Mouse (Mus musculus) hindbrain, embryonic 16.5 days (tissue): Measurements from ENCODE around the gene Glud1. TPM values are rescaled to one million over a fixed set of nuclear protein-coding genes. Genes with fewer than 3 reads are reported as not detected.

ENCODE experiments used
- ATAC-seq: fragments of 200-750 bp; cut with Nextera tagmentation; 2 replicates; pipeline ENCODE4 v1.8.0; 2017; ENCODE audit warnings: moderate TSS enrichment, moderate library complexity
- H3K27ac ChIP-seq: fragments of 300-500 bp; sonication (generic); 2 replicates; pipeline ENCODE4 v1.5.1; 2014; ENCODE audit warnings: low read depth, mild to moderate bottlenecking, control low read depth, low read length, moderate library complexity
- H3K27me3 ChIP-seq: fragments of 300-500 bp; sonication (generic); replicated peaks from 2 replicates; pipeline ENCODE4 v1.6.1; 2014; ENCODE audit warnings: low read length; ENCODE audit not compliant: control insufficient read depth, insufficient read depth
- H3K36me3 ChIP-seq: fragments of 300-500 bp; sonication (generic); 2 replicates; pipeline ENCODE4 v1.6.1; 2014; ENCODE audit warnings: mild to moderate bottlenecking, low read length, moderate library complexity, mixed read lengths; ENCODE audit not compliant: control insufficient read depth, insufficient read depth
- H3K4me1 ChIP-seq: fragments of 300-500 bp; sonication (generic); 2 replicates; pipeline ENCODE4 v1.6.1; 2014; ENCODE audit warnings: low read depth, low read length; ENCODE audit not compliant: control insufficient read depth, insufficient read depth
- H3K4me2 ChIP-seq: fragments of 300-500 bp; sonication (generic); 2 replicates; pipeline ENCODE4 v1.6.1; 2014; ENCODE audit warnings: mild to moderate bottlenecking, low read length, control low read depth, moderate library complexity
- H3K4me3 ChIP-seq: fragments of 300-500 bp; sonication (generic); 2 replicates; pipeline ENCODE4 v1.5.1; 2014; ENCODE audit warnings: mild to moderate bottlenecking, low read length, control low read depth, moderate library complexity
- H3K9ac ChIP-seq: fragments of 300-500 bp; sonication (generic); 2 replicates; pipeline ENCODE4 v1.6.1; 2014; ENCODE audit warnings: low read depth, mild to moderate bottlenecking, control low read depth, low read length, moderate library complexity
- H3K9me3 ChIP-seq: fragments of 300-500 bp; sonication (generic); 2 replicates; pipeline ENCODE4 v1.6.1; 2014; ENCODE audit warnings: mild to moderate bottlenecking, low read length, moderate library complexity; ENCODE audit not compliant: control insufficient read depth
- WGBS: fragments of 180-500 bp; shearing (Covaris S2); extraction: QIAGEN DNeasy Blood & Tissue Kit; methylation state at CpG from one replicate; pipeline ENCODE4 v1.1.7; 2014; 5-methylcytosine and 5-hydroxymethylcytosine counted together
- polyA plus RNA-seq: library from polyadenylated mRNA; unstranded; fragments of >200 nt; fragmentation: Nextera tagmentation; extraction: Ambion mirVana; gene quantifications from 2 replicates; pipeline ENCODE4 v1.2.1, GENCODE M21; 2015

Gene Glud1
- polyA plus RNA-seq, 1 experiment from 2014 or later = 115 TPM

DNA sequence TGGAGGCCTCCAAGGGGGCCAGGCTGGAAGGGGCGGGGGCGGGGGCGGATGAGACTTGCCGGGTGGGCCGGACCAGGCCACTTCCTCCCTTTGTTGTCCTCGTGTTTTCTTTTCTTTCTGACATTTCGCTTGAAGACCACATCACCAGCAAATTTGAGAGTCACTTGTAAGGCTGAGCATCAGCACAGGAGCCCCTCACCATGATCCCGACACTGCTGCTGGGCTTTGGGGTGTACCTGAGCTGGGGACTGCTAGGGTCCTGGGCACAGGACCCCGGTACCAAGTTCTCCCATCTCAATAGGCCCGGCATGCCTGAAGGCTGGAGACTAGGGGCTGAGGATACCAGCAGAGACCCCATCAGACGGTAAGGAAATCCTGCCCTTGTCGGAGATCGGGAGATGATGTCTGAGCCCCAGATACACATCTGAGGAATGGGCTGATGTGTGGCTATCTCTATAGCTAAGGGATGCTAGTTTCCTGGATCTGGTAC is 64.9 kb downstream of the Glud1 start, which contains the start of gene Mmrn2:
TSS of gene Mmrn2 (plus strand) at position 51 of the 490 bp plus-strand sequence.
- H3K4me3 ChIP-seq = no peak within 1 kb of the TSS
- peak within 1 kb of the TSS; percentile 6; the same call in 1 of the 2 replicates for H3K4me2 ChIP-seq
- no peak within 1 kb of the TSS for H3K9ac ChIP-seq
- H3K36me3 ChIP-seq = no peaks in the 10 kb centered on the region
- no peaks in the 10 kb centered on the region for H3K27me3 ChIP-seq
- no peak for ATAC-seq
- H3K27ac ChIP-seq = no peak within 1 kb of the TSS
- H3K9me3 ChIP-seq = no peaks in the 10 kb centered on the region
- WGBS = 84% methylated on average over 13 of the region's 13 CpGs
- peaks cover 12% of the 10 kb centered on the region for H3K4me1 ChIP-seq

DNA sequence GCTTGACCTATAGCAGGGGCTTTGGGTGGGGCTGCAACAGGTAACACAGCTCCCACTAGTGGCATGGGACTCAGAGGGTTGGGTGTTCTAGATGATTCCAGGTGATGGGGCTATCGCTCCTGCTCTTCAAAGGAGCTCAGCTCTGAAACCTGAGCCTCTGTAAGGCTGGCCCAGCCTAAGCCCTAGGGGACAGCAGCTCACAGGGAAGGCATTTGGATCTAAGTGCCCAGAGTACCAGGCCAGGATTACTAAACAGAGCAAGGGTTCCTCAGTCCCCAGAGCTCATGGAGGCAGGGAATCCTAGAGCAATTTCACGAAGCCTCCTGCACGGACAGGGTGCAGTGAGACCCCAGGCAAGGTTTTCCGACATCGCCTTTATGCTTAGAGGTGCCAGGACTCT is 65.4 kb downstream of the Glud1 start:
- no peak for ATAC-seq
- H3K9me3 ChIP-seq = no peaks in the 10 kb centered on the region
- H3K4me3 ChIP-seq = no peak overlapping the region
- peaks cover 12% of the 10 kb centered on the region for H3K4me1 ChIP-seq
- no peaks in the 10 kb centered on the region for H3K36me3 ChIP-seq
- H3K27me3 ChIP-seq = no peaks in the 10 kb centered on the region
- H3K27ac ChIP-seq = no peak overlapping the region
- no peak overlapping the region for H3K9ac ChIP-seq
- H3K4me2 ChIP-seq = no peak overlapping the region
- 89% methylated on average over 5 of the region's 5 CpGs for WGBS

DNA sequence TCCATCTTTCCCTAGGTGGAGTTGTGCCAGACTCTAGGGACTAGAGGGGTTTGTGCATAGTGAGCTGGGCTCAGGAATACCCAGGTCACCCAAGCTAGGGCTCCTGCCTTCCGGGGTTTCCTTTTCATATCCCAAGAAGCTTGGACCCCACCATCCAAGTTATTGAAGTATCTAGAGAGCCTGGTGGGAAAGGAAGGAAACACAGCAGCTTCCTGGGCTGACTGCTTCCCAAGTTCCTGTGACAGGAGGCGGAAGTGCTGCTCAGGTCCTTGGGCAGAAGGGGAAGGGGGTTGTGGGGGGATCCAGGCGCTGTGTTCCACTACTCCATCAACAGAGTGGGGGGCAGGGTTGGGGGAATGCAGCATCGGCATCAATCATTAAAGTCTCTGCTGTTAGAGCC is 66.6 kb downstream of the Glud1 start:
- H3K4me1 ChIP-seq = peaks cover 12% of the 10 kb centered on the region
- WGBS = 82% methylated on average over 4 of the region's 4 CpGs
- no peak overlapping the region for H3K4me2 ChIP-seq
- H3K9me3 ChIP-seq = no peaks in the 10 kb centered on the region
- H3K36me3 ChIP-seq = no peaks in the 10 kb centered on the region
- no peak overlapping the region for H3K4me3 ChIP-seq
- no peak overlapping the region for H3K27ac ChIP-seq
- ATAC-seq = no peak
- no peaks in the 10 kb centered on the region for H3K27me3 ChIP-seq
- no peak overlapping the region for H3K9ac ChIP-seq

DNA sequence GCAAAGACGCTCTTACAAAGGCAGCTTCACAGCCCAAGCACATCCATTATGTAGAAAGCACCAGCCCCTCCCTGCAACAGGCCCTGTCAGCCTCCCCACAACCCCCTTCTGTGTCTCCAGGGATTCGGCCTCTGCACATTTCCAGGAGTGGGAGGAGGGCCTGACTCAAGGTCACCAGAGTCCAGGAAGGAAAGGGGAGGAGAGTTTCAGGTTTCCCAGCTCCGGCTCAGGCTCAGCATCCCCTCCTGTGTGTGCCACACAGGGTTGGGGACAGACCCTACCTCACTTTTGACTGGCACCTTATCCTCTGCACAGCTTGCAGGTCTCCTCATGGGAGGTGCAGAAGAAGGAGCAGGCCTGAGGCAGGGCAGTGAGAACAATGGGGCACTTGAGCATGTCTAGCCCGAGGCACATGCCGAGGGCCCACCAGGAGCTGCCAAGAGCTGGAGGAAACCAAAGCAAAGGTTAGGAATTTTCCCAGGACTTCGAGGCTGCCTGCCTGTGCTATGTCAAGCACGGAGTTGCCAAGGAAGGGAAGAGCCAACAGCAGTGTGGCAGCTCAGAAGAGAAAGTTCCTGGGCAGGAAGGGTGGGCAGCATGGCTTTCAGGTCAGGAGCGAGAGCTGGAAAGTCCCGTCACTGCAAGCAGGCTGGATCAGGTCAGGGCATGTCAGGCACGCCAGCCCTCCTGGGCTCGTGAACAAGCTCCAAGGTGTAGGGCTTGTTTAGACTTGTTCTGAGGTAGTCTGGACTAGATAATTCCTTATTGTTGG is 68.2 kb downstream of the Glud1 start:
- peak; percentile 73 for ATAC-seq
- H3K4me1 ChIP-seq = peaks cover 12% of the 10 kb centered on the region
- no peaks in the 10 kb centered on the region for H3K27me3 ChIP-seq
- H3K4me3 ChIP-seq = no peak overlapping the region
- H3K9ac ChIP-seq = no peak overlapping the region
- peak overlapping the region; percentile 44; the same call in 1 of the 2 replicates for H3K27ac ChIP-seq
- H3K9me3 ChIP-seq = no peaks in the 10 kb centered on the region
- WGBS = 31% methylated on average over 11 of the region's 11 CpGs
- no peaks in the 10 kb centered on the region for H3K36me3 ChIP-seq
- H3K4me2 ChIP-seq = no peak overlapping the region

DNA sequence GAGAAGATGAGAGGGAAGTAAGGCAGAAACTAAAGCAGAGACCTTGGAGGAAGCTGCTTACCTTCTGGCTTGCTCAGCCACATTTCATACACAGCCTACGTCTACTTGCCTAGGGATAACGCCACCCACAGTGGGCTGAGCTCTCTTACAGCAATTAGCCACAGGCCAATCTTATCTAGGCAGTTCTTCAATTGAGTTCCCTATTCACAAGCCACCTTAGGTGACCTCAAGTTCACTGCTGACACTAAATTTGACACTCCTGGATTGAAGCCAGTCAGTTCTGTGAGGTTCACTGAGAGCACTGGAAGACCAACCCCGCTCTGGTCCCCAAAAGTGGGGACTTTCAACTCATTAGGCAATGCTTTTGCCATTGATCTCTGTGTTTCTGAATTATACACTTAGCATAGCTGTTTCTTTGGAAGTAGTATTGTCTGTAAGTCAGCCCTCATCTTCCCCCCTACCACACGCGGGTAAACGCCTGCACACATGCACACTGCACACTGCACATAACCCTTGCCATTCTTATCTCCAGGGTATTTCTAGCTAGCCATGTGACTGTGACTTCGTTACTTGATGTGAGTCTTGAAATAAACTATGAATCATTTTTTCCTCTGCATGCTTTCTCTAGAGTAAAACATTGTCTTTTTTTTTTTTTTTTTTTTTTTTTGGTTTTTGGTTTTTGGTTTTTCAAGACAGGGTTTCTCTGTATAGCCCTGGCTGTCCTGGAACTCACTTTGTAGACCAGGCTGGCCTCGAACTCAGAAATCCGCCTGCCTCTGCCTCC is 72.6 kb downstream of the Glud1 start:
- 95% methylated on average over 9 of the region's 9 CpGs for WGBS
- no peak for ATAC-seq
- H3K4me2 ChIP-seq = no peak overlapping the region

DNA sequence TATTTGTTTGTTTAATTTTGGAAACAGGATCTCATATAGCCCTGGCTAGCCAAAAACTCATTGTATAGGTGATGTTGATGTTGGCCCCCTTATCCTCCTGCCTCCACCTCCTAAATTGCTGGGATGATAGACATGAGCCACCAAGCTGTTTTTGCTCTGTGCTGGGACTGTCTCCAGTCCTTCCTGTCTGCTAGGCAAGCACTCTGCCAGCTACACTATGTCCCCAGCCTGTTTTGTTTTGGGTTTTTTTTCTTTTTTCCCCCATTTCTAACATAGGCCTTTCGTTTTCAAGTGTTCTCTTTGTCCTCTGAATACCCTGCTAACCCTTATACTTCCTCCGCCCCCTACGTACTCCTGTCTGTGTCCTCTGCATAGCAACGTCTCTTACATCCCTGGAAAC is 82.8 kb downstream of the Glud1 start:
- Histone ChIP-seq H3K27ac (no peak overlapping the region), H3K27me3 (no peaks in the 10 kb centered on the region), H3K4me2 (no peak overlapping the region), H3K9me3 (no peaks in the 10 kb centered on the region; the same call in 1 of the 2 replicates), H3K4me1 (no peaks in the 10 kb centered on the region), H3K9ac (no peak overlapping the region), H3K4me3 (no peak overlapping the region), H3K36me3 (0 out of 2 replicates have a peak, but pooled peaks cover 3% of the 10 kb centered on the region)
- WGBS = 59% methylated on average over 4 of the region's 4 CpGs
- peak; percentile 54; the same call in 1 of the 2 replicates for ATAC-seq

More for the DNA sequence above, 72.6 kb downstream of the Glud1 start:
- Histone ChIP-seq H3K27me3 (no peaks in the 10 kb centered on the region), H3K4me3 (no peak overlapping the region), H3K36me3 (no peaks in the 10 kb centered on the region), H3K9me3 (no peaks in the 10 kb centered on the region), H3K27ac (no peak overlapping the region), H3K4me1 (peaks cover 7% of the 10 kb centered on the region), H3K9ac (no peak overlapping the region)

Other genes starting within 250 kb of the Glud1 start
- 0.24 and 0.27 TPM in 2 replicates for gene Anxa8, start 224.7 kb upstream of the Glud1 start, polyA plus RNA-seq
- gene A630023A22Rik, start 208.0 kb upstream of the Glud1 start, polyA plus RNA-seq = 0.30 TPM in 1 of 2 replicates, not detected in the other
- gene Npy4r, start 158.2 kb upstream of the Glud1 start, polyA plus RNA-seq = 0.30 and 0.31 TPM in 2 replicates
- 5.1 and 6.1 TPM in 2 replicates for gene Gprin2, start 109.1 kb upstream of the Glud1 start, polyA plus RNA-seq
- gene Syt15, start 91.1 kb upstream of the Glud1 start, polyA plus RNA-seq = 0.91 and 1.6 TPM in 2 replicates
- 5.4 and 5.8 TPM in 2 replicates for gene Shld2, start 234 bp upstream of the Glud1 start, polyA plus RNA-seq
- not detected in 2 replicates for gene Fam25c, start 44.7 kb downstream of the Glud1 start, polyA plus RNA-seq
- 188 and 207 TPM in 2 replicates for gene Sncg, start 64.1 kb downstream of the Glud1 start, polyA plus RNA-seq
- gene Mmrn2, start 64.7 kb downstream of the Glud1 start, polyA plus RNA-seq = 3.8 and 5.0 TPM in 2 replicates
- 11.1 and 19.0 TPM in 2 replicates for gene Bmpr1a, start 192.6 kb downstream of the Glud1 start, polyA plus RNA-seq
- not detected in 2 replicates for gene 9230112D13Rik, start 212.1 kb downstream of the Glud1 start, polyA plus RNA-seq